Comparison of ENCODE assay signal across 19 mouse cellular contexts in the genomic region with DNA sequence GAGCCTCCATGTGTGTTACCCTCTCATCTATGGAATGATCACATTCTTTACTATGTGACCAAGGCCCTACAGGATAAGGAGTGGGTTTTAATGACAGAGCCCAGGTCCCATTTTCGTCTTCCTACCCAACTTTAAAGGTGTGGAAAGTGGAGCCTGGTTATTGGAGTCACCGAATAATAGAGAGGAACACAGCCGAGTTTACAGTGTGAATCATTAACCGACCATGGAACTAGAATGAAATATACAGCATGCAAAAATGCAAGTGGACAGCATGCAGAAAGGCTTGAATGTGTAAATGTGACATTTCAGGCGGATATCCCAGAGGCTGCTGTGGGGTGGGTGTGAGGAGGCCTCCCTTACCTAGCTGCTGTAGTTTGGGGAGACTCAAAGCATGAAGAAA.
DNase-seq lines count a peak whose midpoint lies in the region; ATAC-seq and TF ChIP-seq lines count a peak whose summit lies in the region.
"Had no signal": no experiment of that assay in that cellular context is flagged by ENCODE, and none has a peak within 500 bp of the region (broad histone marks: within the 10 kb centered on the region; RNA-seq: fewer than 3 reads in every experiment).

No protein-coding gene starts in this region.

- no peak overlapping the region for H3K4me3 ChIP-seq in heart, embryonic 15.5 days
- no peak overlapping the region for H3K4me3 ChIP-seq in kidney, postnatal 0 days (replicated peaks; ENCODE audit: low read depth, low read length)
- no peak overlapping the region for H3K4me3 ChIP-seq in lung, embryonic 15.5 days
- H3K4me3 ChIP-seq: hindbrain, embryonic 15.5 days; myocyte; neural tube, embryonic 15.5 days had no signal

- H3K9ac ChIP-seq in heart, embryonic 15.5 days, result no peak overlapping the region
- no peak overlapping the region for H3K9ac ChIP-seq in kidney, postnatal 0 days (ENCODE audit: low read depth, low read length)
- no peak overlapping the region for H3K9ac ChIP-seq in lung, embryonic 15.5 days
- H3K9ac ChIP-seq: forebrain, postnatal 0 days; hindbrain, embryonic 15.5 days; liver, embryonic 14.5 days; neural tube, embryonic 15.5 days had no signal

- H3K4me1 ChIP-seq in heart, embryonic 15.5 days (replicated peaks), result peaks cover 70% of the 10 kb centered on the region
- peaks cover 63% of the 10 kb centered on the region for H3K4me1 ChIP-seq in kidney, postnatal 0 days (replicated peaks; ENCODE audit: insufficient read depth, low read length)
- H3K4me1 ChIP-seq in lung, embryonic 15.5 days, result peaks cover 75% of the 10 kb centered on the region

- no peaks in the 10 kb centered on the region for H3K9me3 ChIP-seq in heart, embryonic 15.5 days (replicated peaks)
- no peaks in the 10 kb centered on the region for H3K9me3 ChIP-seq in kidney, postnatal 0 days (replicated peaks; ENCODE audit: low read length)
- H3K9me3 ChIP-seq in lung, embryonic 15.5 days, result no peaks in the 10 kb centered on the region
- H3K9me3 ChIP-seq: hindbrain, embryonic 15.5 days; neural tube, embryonic 15.5 days had no signal

- no peak overlapping the region for H3K4me2 ChIP-seq in heart, embryonic 15.5 days
- H3K4me2 ChIP-seq in kidney, postnatal 0 days (ENCODE audit: low read length), result no peak overlapping the region
- H3K4me2 ChIP-seq in lung, embryonic 15.5 days, result no peak overlapping the region
- H3K4me2 ChIP-seq: hindbrain, embryonic 15.5 days; neural tube, embryonic 15.5 days had no signal

- H3K27ac ChIP-seq in heart, embryonic 15.5 days, result peak overlapping the region; percentile 68
- peak overlapping the region; percentile 68 for H3K27ac ChIP-seq in kidney, postnatal 0 days
- 0 out of 2 replicates have a peak overlapping the region, but pooled peaks have one; percentile 54 for H3K27ac ChIP-seq in lung, embryonic 15.5 days
- H3K27ac ChIP-seq: hindbrain, embryonic 15.5 days; liver, embryonic 14.5 days; neural tube, embryonic 15.5 days had no signal

- TF ChIP-seq CTCF in kidney, postnatal 0 days (IDR thresholded peaks at IDR 0.05; ENCODE audit: low read depth), result no peak

- ATAC-seq in heart, embryonic 15.5 days (replicated peaks; ENCODE audit: insufficient number of reproducible peaks, insufficient read depth, low FRiP score, low read depth), result no peak
- ATAC-seq in kidney, postnatal 0 days (replicated peaks; ENCODE audit: low FRiP score, low read depth), result no peak
- ATAC-seq in lung, embryonic 15.5 days (ENCODE audit: borderline replicate concordance, extremely low read depth, low FRiP score, low TSS enrichment), result no peak
- ATAC-seq: forebrain, postnatal 0 days had no signal

- no peak for DNase-seq in heart, adult 8-10 months (ENCODE audit: low spot score)
- DNase-seq in kidney, postnatal 0 days (ENCODE audit: low spot score), result no peak
- DNase-seq in kidney, adult 11 months, result no peak
- no peak for DNase-seq in lung, adult 18-20 months
- DNase-seq in thymus, postnatal 36 days, result no peak
- DNase-seq: adrenal gland, postnatal 25 days; cerebellum, adult 18-20 months; forebrain, postnatal 0 days; kidney, postnatal 25 days; layer of hippocampus, adult 9-11 months; midbrain, embryonic 14.5 days; right cerebral cortex, postnatal 25 days; thymus, postnatal 14 days had no signal

- 70% methylated on average over 5 of the region's 5 CpGs for WGBS in heart, embryonic 15.5 days
- WGBS in kidney, postnatal 0 days, result 47% methylated on average over 5 of the region's 5 CpGs
- WGBS in lung, embryonic 15.5 days, result 60% methylated on average over 5 of the region's 5 CpGs

- no peaks in the 10 kb centered on the region for H3K27me3 ChIP-seq in heart, embryonic 15.5 days
- H3K27me3 ChIP-seq in kidney, postnatal 0 days (ENCODE audit: insufficient read depth, low read length), result no peaks in the 10 kb centered on the region
- no peaks in the 10 kb centered on the region for H3K27me3 ChIP-seq in lung, embryonic 15.5 days
- H3K27me3 ChIP-seq: hindbrain, embryonic 15.5 days; neural tube, embryonic 15.5 days had no signal

- H3K36me3 ChIP-seq in heart, embryonic 15.5 days, result no peaks in the 10 kb centered on the region
- H3K36me3 ChIP-seq in kidney, postnatal 0 days (ENCODE audit: insufficient read depth, low read length), result no peaks in the 10 kb centered on the region
- H3K36me3 ChIP-seq in lung, embryonic 15.5 days, result 0 out of 2 replicates have a peak, but pooled peaks cover 5% of the 10 kb centered on the region
